Mouse (Mus musculus) gastrocnemius, postnatal 36 days (tissue): ENCODE measurements around the gene Adam15. TPM values are rescaled to one million over a fixed set of nuclear protein-coding genes. Genes with fewer than 3 reads are reported as not detected.

Source experiments
- DNase-seq, 2 experiments: peaks; one replicate each; pipeline ENCODE4 v3.0.0; 2022
- intact Hi-C: fragments of 180-260 bp; cut with DNase I; formaldehyde crosslinking; loops from one replicate; pipeline ENCODE4 v1.15.1; 2025
- total RNA-seq, 2 experiments: library from RNA; stranded (reverse); gene quantifications; 2 replicates each; pipeline ENCODE4 v1.2.3; 2021

The Adam15 gene
- total RNA-seq, 2 experiments from 2014 or later, result 15.8 to 23.2 TPM

- intact Hi-C loops, result loop anchor here (10.0 kb wide), 1 partner anchor 335 kb away; no protein-coding TSS in a partner anchor
- DNase-seq, result no peak
Measured at GRCm38 (mm10) chr3:89360237-89360636, 10.4 kb upstream of the Adam15 start.

DNA sequence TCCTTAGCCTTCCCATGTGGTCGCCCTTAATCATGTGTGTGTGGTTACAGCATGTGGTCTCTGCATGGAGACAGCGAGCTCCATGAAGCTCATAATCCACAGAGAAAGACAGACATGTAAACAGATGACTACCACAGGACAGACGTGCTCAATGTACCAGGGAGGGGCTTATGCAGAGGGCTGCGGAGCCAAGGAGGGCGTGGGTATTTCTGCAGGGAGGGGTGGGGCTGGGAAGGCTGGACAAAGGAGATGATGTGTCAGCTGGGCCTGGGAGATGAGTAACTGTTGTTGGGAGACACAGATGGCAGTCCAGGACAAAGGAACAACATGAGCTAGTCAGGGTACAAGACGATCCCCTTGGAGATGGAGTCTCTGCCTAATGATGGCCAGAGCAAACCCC, 9.8 kb upstream of the Adam15 start:
- no peak for DNase-seq
- intact Hi-C loops, result loop anchor here (10.0 kb wide), 1 partner anchor 335 kb away; no protein-coding TSS in a partner anchor

- intact Hi-C loops, result no loop called here
Measured at GRCm38 (mm10) chr3:89356029-89356428, 6.2 kb upstream of the Adam15 start.

GRCm38 (mm10) chr3:89355512-89355902, 5.7 kb upstream of the Adam15 start:
- intact Hi-C loops, result loop anchor here (2.0 kb wide), 2 partner anchors 15 to 39 kb away; no protein-coding TSS in a partner anchor
- DNase-seq, result no peak

More at GRCm38 (mm10) chr3:89356029-89356428, 6.2 kb upstream of the Adam15 start:
- DNase-seq, result no peak

- DNase-seq, result peak; percentile 82 to 84
- intact Hi-C loops, result loop anchor here (2.0 kb wide), 2 partner anchors 14 to 38 kb away; no protein-coding TSS in a partner anchor
Measured at GRCm38 (mm10) chr3:89354816-89355511, 5.2 kb upstream of the Adam15 start.

- intact Hi-C loops, result no loop called here
- no peak for DNase-seq
Measured at GRCm38 (mm10) chr3:89351271-89351670, 1.5 kb upstream of the Adam15 start.

DNA sequence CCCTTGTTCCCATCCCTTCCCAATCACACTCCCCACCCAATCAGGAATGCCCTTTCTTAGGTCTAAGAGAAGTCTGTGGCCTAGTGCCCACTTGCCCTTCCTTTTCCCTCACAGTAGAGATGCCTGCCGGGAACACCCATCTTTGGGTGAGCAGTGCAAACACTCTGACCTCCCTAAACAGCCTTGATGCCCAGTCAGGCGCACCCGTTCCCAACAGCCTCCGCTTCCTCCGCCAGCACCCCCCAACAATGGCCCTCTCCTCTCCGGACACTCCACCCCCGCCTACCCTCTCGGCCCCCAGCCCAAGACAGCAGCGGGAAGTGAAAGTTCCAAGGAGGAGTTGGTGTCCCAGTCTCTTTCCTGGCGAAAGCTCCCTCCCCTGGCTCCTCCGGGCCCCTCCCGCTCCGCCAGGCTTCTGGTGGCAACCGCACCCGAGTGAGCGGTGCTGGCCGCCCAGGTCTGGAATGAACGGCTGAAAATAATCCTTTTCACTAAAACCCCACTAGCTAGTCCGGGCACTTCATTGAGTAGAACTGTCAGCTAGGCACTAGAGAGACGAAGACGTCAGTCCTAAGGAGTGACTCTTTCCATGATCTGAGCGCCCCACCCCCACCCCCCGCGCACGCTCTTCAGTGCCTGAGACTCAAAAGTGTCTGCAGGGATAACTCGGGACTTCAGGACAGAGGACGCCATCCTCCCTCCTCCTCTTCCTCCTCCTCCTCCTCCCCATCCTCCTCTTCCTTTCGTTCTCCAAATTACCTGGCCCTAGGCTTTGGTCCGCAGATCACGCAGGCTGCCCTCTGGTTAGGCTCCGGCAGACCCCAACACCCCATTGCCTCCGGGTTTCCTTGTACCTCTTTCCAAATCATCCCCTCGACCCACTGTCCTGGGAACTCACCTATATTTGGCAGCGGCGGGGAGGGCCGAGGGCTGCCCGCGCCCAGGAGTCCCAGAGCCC, 606 bp downstream of the Adam15 start:
- intact Hi-C loops, result loop anchor here (10.0 kb wide), 1 partner anchor 336 kb away; no protein-coding TSS in a partner anchor
- DNase-seq, result peak; percentile 52 to 63

GRCm38 (mm10) chr3:89347916-89348315, 1.9 kb downstream of the Adam15 start:
- DNase-seq, result no peak
- intact Hi-C loops, result loop anchor here (10.0 kb wide), 1 partner anchor 337 kb away; no protein-coding TSS in a partner anchor

GRCm38 (mm10) chr3:89346815-89347540, 2.8 kb downstream of the Adam15 start:
- intact Hi-C loops, result loop anchor here (10.0 kb wide), 1 partner anchor 338 kb away; no protein-coding TSS in a partner anchor
- DNase-seq, result no peak

GRCm38 (mm10) chr3:89343279-89343678, 6.5 kb downstream of the Adam15 start:
- intact Hi-C loops, result loop anchor here (10.0 kb wide), 1 partner anchor 342 kb away; no protein-coding TSS in a partner anchor

DNA sequence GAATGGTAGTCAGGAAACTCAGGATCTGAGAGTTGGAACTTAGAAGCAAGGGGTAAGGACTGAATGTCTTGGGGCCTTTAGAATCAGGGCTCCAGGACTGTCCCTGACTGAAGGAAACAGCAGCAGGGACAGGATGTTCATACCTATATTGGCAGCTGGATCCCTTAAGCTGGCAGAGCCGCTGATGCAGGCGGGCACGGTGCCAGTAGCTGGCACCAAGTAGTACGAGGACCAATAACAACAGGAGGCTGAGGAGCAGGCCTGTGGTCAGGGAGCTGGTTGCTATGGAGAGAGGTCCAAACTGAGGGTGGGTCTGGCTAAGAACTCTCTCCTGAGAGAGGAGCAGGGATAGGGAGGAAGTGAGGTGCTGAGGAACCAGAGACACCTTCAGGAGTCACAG, 8.0 kb downstream of the Adam15 start:
- no peak for DNase-seq
- intact Hi-C loops, result loop anchor here (2.0 to 10.0 kb wide), 3 partner anchors 13 to 343 kb away; no protein-coding TSS in a partner anchor

More at GRCm38 (mm10) chr3:89343279-89343678, 6.5 kb downstream of the Adam15 start:
- DNase-seq, result no peak

GRCm38 (mm10) chr3:89340465-89340864, 9.3 kb downstream of the Adam15 start:
- peak in 1 of 2 experiments; percentile 67 for DNase-seq
- intact Hi-C loops, result loop anchor here (2.0 to 10.0 kb wide), 3 partner anchors 14 to 344 kb away; no protein-coding TSS in a partner anchor

DNA sequence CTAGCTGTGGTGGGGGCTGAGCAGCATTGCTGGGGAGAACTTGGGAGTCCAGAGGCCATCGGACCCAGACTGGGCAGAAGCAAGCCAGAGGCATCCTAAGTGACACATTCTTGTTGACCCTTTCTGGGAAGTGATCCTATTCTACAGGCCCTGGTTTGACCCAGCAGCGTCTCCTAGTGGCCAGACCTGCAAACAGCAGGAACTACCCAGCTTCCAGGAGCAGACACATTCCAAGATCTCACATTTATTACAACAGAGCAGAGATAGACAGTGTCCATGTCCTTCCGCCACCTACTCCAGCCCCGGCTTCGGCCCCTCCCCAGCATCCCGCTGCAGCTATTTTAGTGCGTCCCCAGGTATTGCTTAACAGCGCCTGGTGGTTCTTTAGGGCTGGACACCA, 10.4 kb downstream of the Adam15 start:
- intact Hi-C loops, result no loop called here
- peak; percentile 51 to 66 for DNase-seq

DNA sequence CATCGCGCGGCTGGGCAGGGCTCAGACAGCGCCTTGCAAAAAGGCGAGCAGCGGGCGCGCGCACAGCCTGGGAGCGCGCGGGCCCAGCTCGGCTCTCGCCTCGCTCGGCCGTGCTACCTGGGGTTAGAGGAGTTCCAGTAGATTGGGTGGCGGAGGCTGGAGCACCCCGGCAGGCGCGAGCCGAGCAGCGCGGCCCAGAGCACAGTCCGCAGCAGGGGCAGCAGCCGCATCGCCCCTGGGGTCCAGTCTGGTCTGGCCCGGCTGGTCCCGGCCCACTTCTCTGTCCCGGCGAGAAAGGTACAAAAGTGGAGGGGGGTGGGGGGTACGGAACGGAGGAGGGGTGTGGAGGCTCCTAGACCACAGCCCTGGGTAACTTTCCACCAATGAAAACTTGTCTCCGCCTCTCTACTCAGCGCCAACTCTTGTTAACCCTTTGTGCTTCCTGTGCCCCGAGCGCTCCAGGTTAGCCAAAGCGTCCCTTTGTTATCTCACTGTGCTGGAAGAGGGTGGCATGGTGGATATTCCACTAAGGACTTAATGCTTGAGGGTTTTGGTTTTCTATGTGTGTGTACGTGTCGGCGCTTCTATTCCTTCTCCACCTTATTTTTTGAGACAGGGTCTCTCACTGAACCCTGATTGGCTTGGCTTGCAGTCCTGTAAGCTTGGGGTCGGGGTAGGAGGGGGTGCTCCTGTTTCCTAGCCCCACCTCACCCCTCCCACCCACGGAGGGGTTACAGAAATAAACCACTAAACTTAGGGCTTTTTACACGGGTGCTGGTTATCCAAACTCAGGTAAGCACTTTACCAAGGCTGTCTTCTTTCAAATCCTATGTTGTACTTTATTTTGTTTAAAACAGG, 11.8 kb downstream of the Adam15 start, which contains the start of gene Efna4:
Gene Efna4 (minus strand): TSS at position 308 of the 858 bp plus-strand sequence.
- DNase-seq, result no peak
- intact Hi-C loops, result no loop called here

GRCm38 (mm10) chr3:89337062-89337720, 12.6 kb downstream of the Adam15 start:
- intact Hi-C loops, result no loop called here
- no peak for DNase-seq

- intact Hi-C loops, result no loop called here
- DNase-seq, result no peak
Measured at GRCm38 (mm10) chr3:89336529-89336928, 13.3 kb downstream of the Adam15 start.

GRCm38 (mm10) chr3:89333053-89333452, 16.7 kb downstream of the Adam15 start:
- no peak for DNase-seq
- intact Hi-C loops, result no loop called here

GRCm38 (mm10) chr3:89332476-89332875, 17.3 kb downstream of the Adam15 start:
- DNase-seq, result no peak
- intact Hi-C loops, result no loop called here
